Mouse (Mus musculus) lung, adult 2 months (tissue): ENCODE data around the gene Baiap2l1. TPM values are rescaled to one million over a fixed set of nuclear protein-coding genes. Genes with fewer than 3 reads are reported as not detected.

Experiments
- DNase-seq: peaks from one replicate; pipeline ENCODE4 v3.0.0; 2022
- H3K4me1 ChIP-seq: fragments of 200-500 bp; 2 replicates; pipeline ENCODE4 v1.6.1; 2011; ENCODE audit warnings: low read length; ENCODE audit not compliant: control insufficient read depth, insufficient read depth
- H3K4me3 ChIP-seq: fragments of 200-500 bp; replicated peaks from 2 replicates; pipeline ENCODE3; 2011; ENCODE audit warnings: low read depth, mild to moderate bottlenecking, control low read depth, low read length; ENCODE audit errors: extremely low read depth
- CTCF ChIP-seq: fragments of 200-500 bp; IDR thresholded peaks from 2 replicates; pipeline ENCODE4 v1.5.1; 2011; ENCODE audit warnings: mild to moderate bottlenecking, low read length, control low read depth; ENCODE audit not compliant: insufficient read depth
- POLR2A ChIP-seq: fragments of 200-500 bp; IDR thresholded peaks from 2 replicates; pipeline ENCODE4 v1.6.1; 2011; ENCODE audit warnings: low read depth, mild to moderate bottlenecking, control low read depth, low read length, borderline replicate concordance; ENCODE audit errors: extremely low read depth
- WGBS: fragments of 180-500 bp; shearing (Covaris S2); methylation state at CpG from one replicate; pipeline ENCODE4 v1.1.7; 2018; 5-methylcytosine and 5-hydroxymethylcytosine counted together
- polyA plus RNA-seq: library from polyadenylated mRNA; depleted of rRNA; stranded (reverse); fragments of >200 nt; gene quantifications from 2 replicates; pipeline ENCODE4 v1.2.3, GENCODE M21; 2012

Baiap2l1 gene
- polyA plus RNA-seq, 1 experiment = 20.4 TPM

- WGBS = 29% methylated on average over 7 of the region's 7 CpGs
- no peak for DNase-seq
- H3K4me3 ChIP-seq = no peak overlapping the region
- H3K4me1 ChIP-seq = peaks cover 4% of the 10 kb centered on the region; the same call in 1 of the 2 replicates
- TF ChIP-seq POLR2A (no peak), CTCF (no peak)
Observed at GRCm38 (mm10) chr5:144294908-144295307, 63.0 kb downstream of the Baiap2l1 start.

GRCm38 (mm10) chr5:144289769-144290440 lies 68.0 kb downstream of the Baiap2l1 start:
- TF ChIP-seq POLR2A (no peak), CTCF (no peak)
- DNase-seq = no peak
- Histone ChIP-seq H3K4me1 (peaks cover 6% of the 10 kb centered on the region), H3K4me3 (no peak overlapping the region)
- WGBS = 56% methylated on average over 4 of the region's 4 CpGs

- no peak for DNase-seq
- Histone ChIP-seq H3K4me1 (peaks cover 4% of the 10 kb centered on the region), H3K4me3 (no peak overlapping the region)
- TF ChIP-seq POLR2A (no peak), CTCF (no peak)
- WGBS = 67% methylated on average over 9 of the region's 9 CpGs
Observed at GRCm38 (mm10) chr5:144288391-144288790, 69.5 kb downstream of the Baiap2l1 start.

- no peak for DNase-seq
- no peak overlapping the region for H3K4me3 ChIP-seq
- TF ChIP-seq CTCF (no peak), POLR2A (no peak)
- peaks cover 4% of the 10 kb centered on the region for H3K4me1 ChIP-seq
- 71% methylated on average over 3 of the region's 3 CpGs for WGBS
Observed at GRCm38 (mm10) chr5:144287267-144287820, 70.6 kb downstream of the Baiap2l1 start.

GRCm38 (mm10) chr5:144286591-144287266 lies 71.2 kb downstream of the Baiap2l1 start:
- Histone ChIP-seq H3K4me3 (no peak overlapping the region), H3K4me1 (peaks cover 4% of the 10 kb centered on the region)
- TF ChIP-seq POLR2A (no peak), CTCF (no peak)
- 57% methylated on average over 9 of the region's 9 CpGs for whole genome bisulfite sequencing
- no peak for DNase-seq

GRCm38 (mm10) chr5:144284599-144284998 lies 73.3 kb downstream of the Baiap2l1 start:
- TF ChIP-seq POLR2A = no peak
- TF ChIP-seq CTCF = no peak
- 77% methylated on average over 5 of the region's 5 CpGs for WGBS
- H3K4me3 ChIP-seq = no peak overlapping the region
- DNase-seq = no peak
- H3K4me1 ChIP-seq = peaks cover 2% of the 10 kb centered on the region; the same call in 1 of the 2 replicates

- peaks cover 2% of the 10 kb centered on the region; the same call in 1 of the 2 replicates for H3K4me1 ChIP-seq
- 27% methylated on average over 8 of the region's 8 CpGs for WGBS
- DNase-seq = no peak
Observed at GRCm38 (mm10) chr5:144283551-144284031, 74.3 kb downstream of the Baiap2l1 start.

GRCm38 (mm10) chr5:144282470-144283260 lies 75.2 kb downstream of the Baiap2l1 start:
- TF ChIP-seq CTCF (no peak), POLR2A (no peak)
- Histone ChIP-seq H3K4me3 (no peak overlapping the region), H3K4me1 (no peaks in the 10 kb centered on the region)
- DNase-seq = no peak
- WGBS = 76% methylated on average over 11 of the region's 11 CpGs

More at GRCm38 (mm10) chr5:144283551-144284031, 74.3 kb downstream of the Baiap2l1 start:
- H3K4me3 ChIP-seq = no peak overlapping the region
- TF ChIP-seq POLR2A = no peak
- no peak for TF ChIP-seq CTCF

- H3K4me3 ChIP-seq = no peak overlapping the region
- no peak for DNase-seq
- TF ChIP-seq POLR2A = no peak
- no peak for TF ChIP-seq CTCF
- 98% methylated on average over 13 of the region's 13 CpGs for WGBS
- no peaks in the 10 kb centered on the region; the same call in 1 of the 2 replicates for H3K4me1 ChIP-seq
Observed at GRCm38 (mm10) chr5:144279926-144280325, 78.0 kb downstream of the Baiap2l1 start.
